Mouse (Mus musculus) kidney, postnatal 36 days (tissue): ENCODE measurements around the gene Sprr2a2.
"Not testable (repeated sequence)": the region's sequence is repeated elsewhere in the genome, so short reads cannot be mapped to it uniquely, and the experiment has no call there.

Source experiments
- DNase-seq, 2 experiments: peaks; one replicate each; pipeline ENCODE4 v3.0.0; 2021 to 2022; ENCODE audit warnings: mixed read lengths in 2 of 2

Gene Sprr2a2

DNA sequence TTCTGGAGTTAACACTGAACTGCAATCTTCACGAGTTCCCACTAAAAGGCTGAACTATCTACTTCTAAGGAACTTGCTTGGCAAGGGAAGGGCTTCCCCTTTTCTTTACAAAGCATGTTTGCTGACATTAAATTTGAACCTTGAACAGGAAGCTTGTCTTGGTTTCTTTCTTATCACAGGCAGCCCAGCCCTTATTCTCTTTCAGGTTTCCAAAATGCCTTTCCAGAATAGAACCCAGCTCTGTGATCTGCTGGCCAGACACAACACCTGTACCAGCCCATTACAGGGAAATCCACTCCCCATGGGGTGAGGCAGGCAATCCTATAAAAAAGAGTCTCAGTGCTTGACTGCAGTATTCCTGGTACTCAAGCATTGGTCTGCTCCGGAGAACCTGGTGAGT is at the start of gene Sprr2a2, which contains the start of gene Sprr2a1:
Sprr2a2 (plus strand) TSS at position 352 of the 400 bp plus-strand sequence.
Sprr2a1 (plus strand) TSS at position 231 of the 400 bp plus-strand sequence.
- not testable (repeated sequence) for DNase-seq

DNA sequence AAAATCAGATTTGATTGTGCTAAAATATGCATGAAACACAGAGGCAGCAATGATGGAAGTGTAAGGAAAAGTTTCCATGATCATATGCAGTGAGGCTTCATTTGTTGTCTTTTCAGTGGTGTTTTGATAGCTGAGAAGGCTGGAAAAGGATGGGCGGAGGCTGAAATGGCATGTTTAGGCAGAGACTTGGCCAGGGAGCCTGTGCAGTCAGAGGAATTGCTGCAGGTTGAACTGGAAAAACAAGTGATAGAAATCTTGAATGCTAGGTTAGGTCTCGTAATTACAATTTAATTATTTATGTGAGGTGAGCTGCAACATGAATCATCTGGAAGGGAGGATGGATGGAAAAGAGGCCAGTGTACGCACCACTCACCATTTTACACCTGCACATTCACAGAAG is 45.9 kb upstream of the Sprr2a2 start:
- peak in 1 of 2 experiments; percentile 7 for DNase-seq

DNA sequence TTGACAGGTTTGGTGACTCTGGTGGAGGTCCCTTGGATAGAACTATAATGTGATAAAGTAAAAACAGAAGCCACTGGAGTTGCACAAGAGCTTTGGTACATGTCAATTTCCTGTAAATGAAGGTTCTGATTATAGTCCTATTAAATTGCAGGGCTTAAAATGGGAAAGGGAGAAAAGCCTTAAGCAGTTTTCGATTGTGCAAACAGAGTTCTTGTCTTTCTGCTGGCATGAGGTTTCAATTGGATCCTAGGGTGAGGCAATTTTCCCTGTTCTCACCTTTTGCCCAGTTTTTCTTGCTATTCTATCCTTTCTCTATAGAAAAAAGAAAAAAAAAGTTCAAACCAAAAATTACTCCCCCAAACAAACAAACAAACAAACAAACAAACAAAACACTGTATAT is 38.8 kb upstream of the Sprr2a2 start:
- DNase-seq: no peak

DNA sequence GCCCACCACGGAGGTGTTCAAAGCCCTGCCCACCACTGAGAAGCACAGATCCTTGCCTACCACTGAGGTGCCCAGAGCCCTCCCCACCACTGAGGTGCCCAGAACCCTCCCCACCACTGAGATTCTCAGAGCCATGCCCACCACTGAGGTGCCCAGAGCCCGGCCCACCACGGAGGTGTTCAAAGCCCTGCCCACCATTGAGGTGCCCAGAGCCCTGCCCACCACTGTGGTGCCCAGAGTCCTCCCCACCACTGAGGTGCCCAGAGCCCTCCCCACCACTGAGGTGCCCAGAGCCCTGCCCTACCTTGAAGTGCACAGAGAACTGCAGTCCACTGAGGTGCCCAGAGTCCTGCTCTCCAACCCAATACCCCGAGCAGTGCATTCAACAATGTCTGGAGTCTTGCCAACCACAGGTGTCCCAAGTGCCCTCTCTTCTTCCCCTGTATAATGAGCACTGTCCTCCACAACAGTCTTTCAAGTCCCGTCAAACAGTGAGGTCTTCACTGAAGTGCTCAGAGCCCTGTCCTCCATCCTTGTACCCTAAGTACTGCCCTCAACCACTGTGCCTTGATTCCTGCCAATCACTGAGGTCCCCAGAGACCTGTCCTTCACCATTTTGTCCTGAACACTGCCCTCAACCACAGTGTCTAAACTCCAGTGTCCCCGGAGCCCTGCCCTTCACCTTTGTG is 20.1 kb upstream of the Sprr2a2 start:
- DNase-seq: no peak

DNA sequence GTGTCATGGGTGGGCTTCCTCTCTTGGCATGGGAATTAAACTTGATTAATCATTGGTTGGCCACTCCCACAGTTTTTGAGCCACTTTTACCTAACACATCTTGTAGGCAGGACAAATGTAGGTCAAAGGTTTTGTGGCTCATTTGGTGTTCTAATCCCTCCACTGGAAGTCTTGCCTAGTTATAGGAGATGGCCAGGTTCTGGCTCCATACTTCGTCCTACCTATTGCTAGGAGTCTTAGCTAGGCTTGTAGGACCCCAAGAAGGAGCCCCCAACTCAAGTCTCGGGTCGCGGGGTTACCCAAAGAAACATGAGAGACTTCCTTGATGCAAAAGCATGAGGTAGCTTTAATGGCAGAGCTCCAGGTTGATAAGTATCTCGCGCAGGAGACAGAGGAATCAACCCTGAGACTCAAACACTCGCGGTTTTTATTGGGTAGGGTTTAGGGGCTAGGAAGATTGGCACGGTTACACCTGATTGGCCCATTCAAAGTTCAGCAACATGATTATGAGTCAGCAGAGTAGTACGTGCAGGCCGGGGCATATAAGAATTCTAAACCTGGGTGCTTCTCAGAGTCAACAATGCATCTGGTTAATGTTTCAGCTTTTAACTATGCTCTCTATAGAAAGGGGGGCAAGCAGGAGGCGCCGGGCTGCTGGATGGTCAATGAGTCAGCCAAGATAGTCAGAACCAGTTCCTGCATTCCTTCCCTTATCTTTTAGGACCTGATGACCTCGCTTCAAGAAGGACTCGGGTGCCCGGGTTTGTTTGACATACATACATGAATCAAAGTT is 4.4 kb upstream of the Sprr2a2 start:
- not testable (repeated sequence) for DNase-seq

DNA sequence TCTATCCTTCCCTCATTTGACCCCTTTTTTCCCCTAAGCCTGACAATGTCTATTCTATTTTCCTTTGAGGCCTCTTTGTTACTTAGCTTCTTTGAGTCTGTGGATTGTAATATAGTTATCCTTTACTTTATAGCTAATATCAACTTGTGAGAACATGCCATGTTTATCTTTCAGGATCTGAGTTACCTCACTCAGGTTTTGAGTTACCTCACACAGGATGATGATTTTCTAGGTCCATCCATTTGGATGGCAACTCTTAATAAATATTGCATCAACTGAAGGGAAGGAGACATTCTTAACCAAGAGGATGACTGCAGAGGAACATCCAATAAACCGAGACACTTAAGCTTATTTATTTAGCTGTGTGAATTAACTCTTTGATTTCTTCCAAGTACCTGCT is 3.7 kb upstream of the Sprr2a2 start:
- not testable (repeated sequence) for DNase-seq

DNA sequence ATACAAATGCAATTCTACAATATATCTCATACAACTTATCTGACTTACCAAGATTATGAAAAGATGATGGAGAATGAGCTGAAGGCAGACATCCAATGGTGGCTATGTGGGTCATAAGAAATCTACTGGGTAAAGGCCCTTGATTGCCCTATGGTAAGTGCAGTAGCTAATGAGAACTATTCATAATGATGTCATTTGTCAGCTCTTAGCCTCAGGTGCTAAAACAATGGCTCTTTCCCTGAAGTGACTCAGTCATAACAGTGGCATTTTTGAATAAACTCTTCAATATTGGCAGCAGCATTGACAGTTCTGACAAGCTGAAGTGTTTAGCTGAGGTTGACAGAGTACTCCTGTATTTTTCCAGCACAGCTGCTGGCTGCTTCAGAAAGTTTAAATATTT is 2.1 kb upstream of the Sprr2a2 start:
- DNase-seq: not testable (repeated sequence)

DNA sequence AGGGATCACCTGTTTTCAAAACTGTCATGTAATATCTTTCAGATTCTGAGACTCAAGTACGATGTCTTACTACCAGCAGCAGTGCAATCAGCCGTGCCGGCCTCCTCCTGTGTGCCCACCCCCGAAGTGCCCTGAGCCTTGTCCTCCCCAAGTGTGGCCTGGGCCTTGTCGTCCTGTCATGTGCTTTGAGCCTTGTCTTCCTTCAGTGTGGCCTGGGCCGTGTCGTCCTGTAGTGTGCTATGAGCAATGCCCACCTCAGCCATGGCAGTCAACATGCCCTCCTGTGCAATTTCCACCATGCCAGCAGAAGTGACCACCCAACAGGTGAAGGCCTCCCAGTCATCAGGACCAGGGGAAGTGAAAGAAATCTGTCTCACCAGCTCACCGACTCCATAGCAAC is 3.3 kb downstream of the Sprr2a2 start:
- DNase-seq: not testable (repeated sequence)

DNA sequence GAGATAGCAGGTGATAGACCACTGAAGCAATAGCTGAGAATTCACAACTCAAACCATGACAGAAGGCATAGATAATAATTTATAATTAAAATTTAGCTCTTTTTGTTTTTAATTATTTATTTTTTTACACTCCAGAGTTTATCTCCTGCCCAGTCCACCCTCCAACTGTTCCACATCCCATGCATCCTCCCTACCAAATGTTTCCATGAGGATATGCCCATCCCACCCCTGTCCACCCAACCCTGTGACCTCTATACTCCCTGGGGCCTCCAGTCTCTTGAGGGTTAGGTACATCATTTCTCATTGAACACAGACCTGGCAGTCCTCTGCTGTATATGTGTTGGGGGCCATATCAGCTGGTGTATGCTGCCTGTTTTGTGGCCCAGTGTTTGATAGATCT is 8.0 kb downstream of the Sprr2a2 start:
- DNase-seq: not testable (repeated sequence)

DNA sequence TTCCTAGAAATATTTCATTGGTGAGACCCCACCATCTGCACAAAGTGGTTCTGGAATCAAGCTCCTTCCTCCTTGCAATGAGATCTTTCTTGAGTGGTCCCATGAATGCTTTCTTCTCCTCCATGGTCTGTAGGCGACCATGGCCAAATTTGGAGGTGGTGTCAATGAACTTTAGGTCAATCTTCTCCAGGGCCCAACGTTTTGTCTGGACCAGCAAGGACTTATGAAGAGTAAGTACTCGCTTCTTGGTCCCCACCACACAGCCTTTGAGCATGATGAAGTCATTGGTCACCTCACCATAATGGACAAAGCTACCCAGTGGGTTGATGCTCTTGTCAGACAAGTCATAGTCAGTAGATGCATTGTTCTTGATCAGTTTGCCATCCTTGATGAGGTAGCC is 11.7 kb downstream of the Sprr2a2 start:
- DNase-seq: not testable (repeated sequence)

DNA sequence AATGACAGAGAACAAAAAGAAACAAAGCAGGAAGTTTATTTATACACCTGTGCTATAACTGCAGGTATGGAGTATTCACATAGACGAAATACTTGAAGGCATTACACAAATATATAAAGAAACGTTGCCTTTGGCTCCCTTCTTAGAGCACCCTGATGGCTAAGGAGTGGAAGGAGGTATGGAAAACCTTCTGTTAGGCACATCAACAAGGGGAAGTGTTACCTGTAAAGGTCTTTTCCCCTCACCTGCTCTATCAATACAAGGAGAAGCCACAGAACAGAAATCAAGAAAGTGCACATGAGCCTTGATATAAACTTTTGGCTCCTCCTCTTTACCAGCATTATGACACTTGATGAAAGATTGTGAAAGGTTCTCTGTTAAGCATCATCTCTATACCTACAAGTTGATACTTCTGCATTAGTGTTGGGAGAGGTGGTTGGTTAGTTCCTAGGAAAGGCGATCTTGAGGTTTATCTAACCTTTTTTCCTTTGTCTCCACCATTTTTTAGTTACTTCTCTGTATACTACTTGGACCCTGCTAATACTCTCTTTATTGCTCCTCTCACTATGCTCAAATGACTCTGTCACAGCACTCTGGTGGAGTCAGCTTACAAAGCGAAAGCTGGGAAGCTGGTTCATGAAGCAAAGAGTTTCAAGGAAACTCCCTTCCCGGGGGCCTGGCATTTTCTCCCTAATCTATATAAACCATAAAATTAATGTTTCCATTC is 20.9 kb downstream of the Sprr2a2 start:
- DNase-seq: not testable (repeated sequence)

DNA sequence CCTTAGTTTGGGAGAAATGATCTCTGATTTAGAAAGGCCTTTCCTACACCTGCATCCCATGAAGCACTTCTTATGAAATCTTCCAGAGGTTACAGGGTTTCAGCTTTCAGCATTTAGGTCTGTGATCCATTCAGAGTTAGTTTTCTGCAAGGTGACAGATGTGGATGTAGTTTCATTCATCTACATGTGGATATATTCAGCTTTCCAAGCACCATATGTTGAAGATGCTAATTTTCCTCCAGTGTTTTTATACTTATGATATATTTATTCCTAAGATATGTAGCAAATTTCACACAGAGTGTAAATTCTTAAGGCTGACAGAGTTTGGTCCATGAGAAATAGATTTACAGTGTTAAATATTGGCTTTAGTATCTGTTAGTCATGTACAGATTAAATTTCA is 23.0 kb downstream of the Sprr2a2 start:
- DNase-seq: not testable (repeated sequence)

DNA sequence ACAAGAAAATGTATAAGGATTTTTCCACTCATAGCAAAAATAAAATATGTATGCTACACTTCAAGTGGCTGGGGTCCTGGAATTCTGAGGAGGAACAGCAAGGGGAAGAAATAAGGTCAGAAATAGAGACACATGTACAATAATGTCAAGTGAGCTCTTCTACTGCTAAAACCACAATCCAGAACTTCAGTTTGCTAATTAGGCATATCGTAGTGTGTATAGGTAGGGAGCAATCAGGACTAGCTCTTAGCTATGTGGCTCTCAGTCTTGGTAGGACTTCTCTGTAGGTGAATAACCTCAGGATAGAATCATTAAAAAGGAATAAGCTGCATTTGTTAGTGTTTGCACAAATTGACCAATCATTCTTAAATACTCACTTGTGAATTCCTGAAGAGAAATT is 23.5 kb downstream of the Sprr2a2 start:
- DNase-seq: not testable (repeated sequence)

DNA sequence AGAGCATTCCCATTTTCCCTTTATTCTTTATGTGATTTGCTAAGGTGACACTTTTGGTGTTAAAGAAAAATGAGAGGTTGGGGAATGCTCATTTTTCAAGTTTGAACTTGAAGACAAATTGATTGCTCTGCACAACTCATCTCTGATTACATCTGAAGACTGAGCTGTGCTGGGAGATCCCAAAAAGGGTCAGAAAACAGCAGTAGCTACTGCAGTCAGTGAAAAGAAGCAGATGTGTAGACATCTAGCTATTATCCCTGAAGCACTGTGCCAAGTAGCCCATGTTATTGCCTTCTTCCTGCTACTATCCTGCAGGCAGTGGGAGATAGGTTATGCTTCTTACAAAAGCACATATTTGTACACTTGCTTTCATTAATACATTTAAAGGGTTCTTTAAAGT is 29.1 kb downstream of the Sprr2a2 start:
- not testable (repeated sequence) for DNase-seq

DNA sequence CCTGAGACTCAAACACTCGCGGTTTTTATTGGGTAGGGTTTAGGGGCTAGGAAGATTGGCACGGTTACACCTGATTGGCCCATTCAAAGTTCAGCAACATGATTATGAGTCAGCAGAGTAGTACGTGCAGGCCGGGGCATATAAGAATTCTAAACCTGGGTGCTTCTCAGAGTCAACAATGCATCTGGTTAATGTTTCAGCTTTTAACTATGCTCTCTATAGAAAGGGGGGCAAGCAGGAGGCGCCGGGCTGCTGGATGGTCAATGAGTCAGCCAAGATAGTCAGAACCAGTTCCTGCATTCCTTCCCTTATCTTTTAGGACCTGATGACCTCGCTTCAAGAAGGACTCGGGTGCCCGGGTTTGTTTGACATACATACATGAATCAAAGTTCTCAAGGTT is 30.5 kb downstream of the Sprr2a2 start:
- DNase-seq: not testable (repeated sequence)

DNA sequence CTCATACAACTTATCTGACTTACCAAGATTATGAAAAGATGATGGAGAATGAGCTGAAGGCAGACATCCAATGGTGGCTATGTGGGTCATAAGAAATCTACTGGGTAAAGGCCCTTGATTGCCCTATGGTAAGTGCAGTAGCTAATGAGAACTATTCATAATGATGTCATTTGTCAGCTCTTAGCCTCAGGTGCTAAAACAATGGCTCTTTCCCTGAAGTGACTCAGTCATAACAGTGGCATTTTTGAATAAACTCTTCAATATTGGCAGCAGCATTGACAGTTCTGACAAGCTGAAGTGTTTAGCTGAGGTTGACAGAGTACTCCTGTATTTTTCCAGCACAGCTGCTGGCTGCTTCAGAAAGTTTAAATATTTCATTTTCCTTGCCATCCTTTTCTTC is 32.8 kb downstream of the Sprr2a2 start:
- DNase-seq: not testable (repeated sequence)

DNA sequence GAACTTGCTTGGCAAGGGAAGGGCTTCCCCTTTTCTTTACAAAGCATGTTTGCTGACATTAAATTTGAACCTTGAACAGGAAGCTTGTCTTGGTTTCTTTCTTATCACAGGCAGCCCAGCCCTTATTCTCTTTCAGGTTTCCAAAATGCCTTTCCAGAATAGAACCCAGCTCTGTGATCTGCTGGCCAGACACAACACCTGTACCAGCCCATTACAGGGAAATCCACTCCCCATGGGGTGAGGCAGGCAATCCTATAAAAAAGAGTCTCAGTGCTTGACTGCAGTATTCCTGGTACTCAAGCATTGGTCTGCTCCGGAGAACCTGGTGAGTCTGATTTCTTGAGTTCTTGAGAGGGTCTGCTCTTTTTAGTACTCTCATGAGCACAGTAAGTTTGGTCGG is 34.7 kb downstream of the Sprr2a2 start:
- not testable (repeated sequence) for DNase-seq

DNA sequence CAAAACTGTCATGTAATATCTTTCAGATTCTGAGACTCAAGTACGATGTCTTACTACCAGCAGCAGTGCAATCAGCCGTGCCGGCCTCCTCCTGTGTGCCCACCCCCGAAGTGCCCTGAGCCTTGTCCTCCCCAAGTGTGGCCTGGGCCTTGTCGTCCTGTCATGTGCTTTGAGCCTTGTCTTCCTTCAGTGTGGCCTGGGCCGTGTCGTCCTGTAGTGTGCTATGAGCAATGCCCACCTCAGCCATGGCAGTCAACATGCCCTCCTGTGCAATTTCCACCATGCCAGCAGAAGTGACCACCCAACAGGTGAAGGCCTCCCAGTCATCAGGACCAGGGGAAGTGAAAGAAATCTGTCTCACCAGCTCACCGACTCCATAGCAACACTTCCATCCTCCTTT is 38.1 kb downstream of the Sprr2a2 start:
- DNase-seq: not testable (repeated sequence)

DNA sequence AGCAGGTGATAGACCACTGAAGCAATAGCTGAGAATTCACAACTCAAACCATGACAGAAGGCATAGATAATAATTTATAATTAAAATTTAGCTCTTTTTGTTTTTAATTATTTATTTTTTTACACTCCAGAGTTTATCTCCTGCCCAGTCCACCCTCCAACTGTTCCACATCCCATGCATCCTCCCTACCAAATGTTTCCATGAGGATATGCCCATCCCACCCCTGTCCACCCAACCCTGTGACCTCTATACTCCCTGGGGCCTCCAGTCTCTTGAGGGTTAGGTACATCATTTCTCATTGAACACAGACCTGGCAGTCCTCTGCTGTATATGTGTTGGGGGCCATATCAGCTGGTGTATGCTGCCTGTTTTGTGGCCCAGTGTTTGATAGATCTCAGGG is 42.8 kb downstream of the Sprr2a2 start:
- not testable (repeated sequence) for DNase-seq

DNA sequence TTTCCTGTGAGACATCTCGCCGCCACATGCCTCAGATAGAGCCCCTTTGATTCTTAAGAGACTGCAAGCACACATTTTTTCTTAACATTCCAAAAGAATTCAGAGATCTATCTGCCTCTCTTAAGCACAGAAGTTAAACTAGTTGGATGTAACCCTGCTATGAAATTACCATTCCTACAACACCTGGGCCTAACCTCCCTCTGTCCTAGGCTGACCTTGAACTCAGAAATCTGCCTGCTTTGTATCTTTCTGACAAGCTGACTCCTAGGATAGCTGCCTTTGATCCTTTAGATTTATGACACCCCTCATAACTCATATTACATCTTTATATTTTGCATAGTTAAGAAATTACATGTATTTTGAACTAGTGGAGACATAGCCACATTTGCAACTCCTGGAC is 47.7 kb downstream of the Sprr2a2 start:
- not testable (repeated sequence) for DNase-seq

DNA sequence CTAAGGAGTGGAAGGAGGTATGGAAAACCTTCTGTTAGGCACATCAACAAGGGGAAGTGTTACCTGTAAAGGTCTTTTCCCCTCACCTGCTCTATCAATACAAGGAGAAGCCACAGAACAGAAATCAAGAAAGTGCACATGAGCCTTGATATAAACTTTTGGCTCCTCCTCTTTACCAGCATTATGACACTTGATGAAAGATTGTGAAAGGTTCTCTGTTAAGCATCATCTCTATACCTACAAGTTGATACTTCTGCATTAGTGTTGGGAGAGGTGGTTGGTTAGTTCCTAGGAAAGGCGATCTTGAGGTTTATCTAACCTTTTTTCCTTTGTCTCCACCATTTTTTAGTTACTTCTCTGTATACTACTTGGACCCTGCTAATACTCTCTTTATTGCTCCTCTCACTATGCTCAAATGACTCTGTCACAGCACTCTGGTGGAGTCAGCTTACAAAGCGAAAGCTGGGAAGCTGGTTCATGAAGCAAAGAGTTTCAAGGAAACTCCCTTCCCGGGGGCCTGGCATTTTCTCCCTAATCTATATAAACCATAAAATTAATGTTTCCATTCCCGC is 55.8 kb downstream of the Sprr2a2 start:
- DNase-seq: not testable (repeated sequence)

DNA sequence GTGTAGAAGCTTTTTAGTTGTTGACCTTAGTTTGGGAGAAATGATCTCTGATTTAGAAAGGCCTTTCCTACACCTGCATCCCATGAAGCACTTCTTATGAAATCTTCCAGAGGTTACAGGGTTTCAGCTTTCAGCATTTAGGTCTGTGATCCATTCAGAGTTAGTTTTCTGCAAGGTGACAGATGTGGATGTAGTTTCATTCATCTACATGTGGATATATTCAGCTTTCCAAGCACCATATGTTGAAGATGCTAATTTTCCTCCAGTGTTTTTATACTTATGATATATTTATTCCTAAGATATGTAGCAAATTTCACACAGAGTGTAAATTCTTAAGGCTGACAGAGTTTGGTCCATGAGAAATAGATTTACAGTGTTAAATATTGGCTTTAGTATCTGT is 57.8 kb downstream of the Sprr2a2 start:
- not testable (repeated sequence) for DNase-seq

DNA sequence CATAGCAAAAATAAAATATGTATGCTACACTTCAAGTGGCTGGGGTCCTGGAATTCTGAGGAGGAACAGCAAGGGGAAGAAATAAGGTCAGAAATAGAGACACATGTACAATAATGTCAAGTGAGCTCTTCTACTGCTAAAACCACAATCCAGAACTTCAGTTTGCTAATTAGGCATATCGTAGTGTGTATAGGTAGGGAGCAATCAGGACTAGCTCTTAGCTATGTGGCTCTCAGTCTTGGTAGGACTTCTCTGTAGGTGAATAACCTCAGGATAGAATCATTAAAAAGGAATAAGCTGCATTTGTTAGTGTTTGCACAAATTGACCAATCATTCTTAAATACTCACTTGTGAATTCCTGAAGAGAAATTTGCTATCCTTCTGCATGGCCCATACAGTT is 58.3 kb downstream of the Sprr2a2 start:
- DNase-seq: not testable (repeated sequence)
